Mouse (Mus musculus) lung, postnatal 0 days (tissue): ENCODE measurements at regions not wholly inside any gene's neighbourhood (a gene's known extent, or its start where the extent isn't known, plus 50 kb on each side); places are given as distances from the start of the nearest gene placed in this dataset.

Source experiments
- CTCF ChIP-seq: IDR thresholded peaks from 2 replicates; pipeline ENCODE4 v1.5.1; 2016; ENCODE audit warnings: antibody characterized with exemption, mild to moderate bottlenecking
- EP300 ChIP-seq: IDR thresholded peaks from 2 replicates; pipeline ENCODE4 v1.6.1; 2016; ENCODE audit warnings: antibody characterized with exemption, mild to moderate bottlenecking, control low read depth

- TF ChIP-seq CTCF (no peak), EP300 (no peak)
These were observed 55.5 kb upstream of the Ppp2r5c start for GRCm38 (mm10) chr12:110391464-110391863.
